Mouse (Mus musculus): ENCODE measurements around the gene Olfr551. TPM values are rescaled to one million over a fixed set of nuclear protein-coding genes. Genes with fewer than 3 reads are reported as not detected.
"Not testable (repeated sequence)": the region's sequence is repeated elsewhere in the genome, so short reads cannot be mapped to it uniquely, and the experiment has no call there.

The Olfr551 gene
- not detected in 2 replicates for polyA plus RNA-seq (2014; fragmentation: Nextera tagmentation; extraction: Ambion mirVana)

- ATAC-seq (ENCODE audit: low read depth), result no peak
- Histone ChIP-seq H3K36me3 (ENCODE audit: control insufficient read depth, insufficient read depth, low read length) (no peaks in the 10 kb centered on the region), H3K4me3 (ENCODE audit: low read depth, low read length) (no peak within 1 kb of the TSS), H3K9ac (replicated peaks; ENCODE audit: low read depth, low read length) (no peak within 1 kb of the TSS), H3K27ac (ENCODE audit: low read depth, low read length) (no peak within 1 kb of the TSS), H3K9me3 (ENCODE audit: control insufficient read depth, low read length) (no peaks in the 10 kb centered on the region), H3K27me3 (ENCODE audit: control insufficient read depth, insufficient read depth, low read length) (no peaks in the 10 kb centered on the region), H3K4me2 (ENCODE audit: low read depth, low read length) (no peak within 1 kb of the TSS), H3K4me1 (ENCODE audit: control insufficient read depth, insufficient read depth, low read length) (no peaks in the 10 kb centered on the region)
- WGBS, result 94% methylated on average over 3 of the region's 3 CpGs
Measured at GRCm38 (mm10) chr7:102591786-102592185, at the start of gene Olfr551. Gene Olfr551, minus strand, starts transcription at chr7:102591886.

GRCm38 (mm10) chr7:102638132-102638531, 46.4 kb upstream of the Olfr551 start, which contains the start of gene Olfr554:
Gene Olfr554, plus strand, starts transcription at chr7:102638432.
- no peak within 1 kb of the TSS for H3K9ac ChIP-seq (replicated peaks; ENCODE audit: low read depth, low read length)
- no peaks in the 10 kb centered on the region for H3K4me1 ChIP-seq (ENCODE audit: control insufficient read depth, insufficient read depth, low read length)
- ATAC-seq (ENCODE audit: low read depth), result no peak
- H3K27ac ChIP-seq (ENCODE audit: low read depth, low read length), result no peak within 1 kb of the TSS
- H3K4me2 ChIP-seq (ENCODE audit: low read depth, low read length), result no peak within 1 kb of the TSS
- 78% methylated on average over 1 of the region's 1 CpGs for WGBS
- no peaks in the 10 kb centered on the region for H3K36me3 ChIP-seq (ENCODE audit: control insufficient read depth, insufficient read depth, low read length)
- no peak within 1 kb of the TSS for H3K4me3 ChIP-seq (ENCODE audit: low read depth, low read length)
- H3K27me3 ChIP-seq (ENCODE audit: control insufficient read depth, insufficient read depth, low read length), result no peaks in the 10 kb centered on the region
- no peaks in the 10 kb centered on the region for H3K9me3 ChIP-seq (ENCODE audit: control insufficient read depth, low read length)

GRCm38 (mm10) chr7:102636665-102637064, 45.0 kb upstream of the Olfr551 start:
- H3K4me2 ChIP-seq (ENCODE audit: low read depth, low read length), result no peak overlapping the region
- WGBS, result 32% methylated on average over 3 of the region's 3 CpGs
- H3K9me3 ChIP-seq (ENCODE audit: control insufficient read depth, low read length), result no peaks in the 10 kb centered on the region
- H3K36me3 ChIP-seq (ENCODE audit: control insufficient read depth, insufficient read depth, low read length), result no peaks in the 10 kb centered on the region
- no peaks in the 10 kb centered on the region for H3K4me1 ChIP-seq (ENCODE audit: control insufficient read depth, insufficient read depth, low read length)
- no peak overlapping the region for H3K27ac ChIP-seq (ENCODE audit: low read depth, low read length)
- no peak overlapping the region for H3K9ac ChIP-seq (replicated peaks; ENCODE audit: low read depth, low read length)
- no peak overlapping the region for H3K4me3 ChIP-seq (ENCODE audit: low read depth, low read length)
- no peak for ATAC-seq (ENCODE audit: low read depth)
- no peaks in the 10 kb centered on the region for H3K27me3 ChIP-seq (ENCODE audit: control insufficient read depth, insufficient read depth, low read length)

- 89% methylated on average over 15 of the region's 19 CpGs for WGBS
- H3K4me2 ChIP-seq (ENCODE audit: low read depth, low read length); H3K36me3 ChIP-seq (ENCODE audit: control insufficient read depth, insufficient read depth, low read length); H3K4me3 ChIP-seq (ENCODE audit: low read depth, low read length); H3K4me1 ChIP-seq (ENCODE audit: control insufficient read depth, insufficient read depth, low read length); H3K27me3 ChIP-seq (ENCODE audit: control insufficient read depth, insufficient read depth, low read length); H3K27ac ChIP-seq (ENCODE audit: low read depth, low read length); H3K9ac ChIP-seq (replicated peaks; ENCODE audit: low read depth, low read length); H3K9me3 ChIP-seq (ENCODE audit: control insufficient read depth, low read length); ATAC-seq (ENCODE audit: low read depth): not testable (repeated sequence)
Measured at GRCm38 (mm10) chr7:102620368-102620767, 28.7 kb upstream of the Olfr551 start.

GRCm38 (mm10) chr7:102619608-102620007, 27.9 kb upstream of the Olfr551 start:
- Histone ChIP-seq H3K27me3 (ENCODE audit: control insufficient read depth, insufficient read depth, low read length) (no peaks in the 10 kb centered on the region), H3K4me1 (ENCODE audit: control insufficient read depth, insufficient read depth, low read length) (no peaks in the 10 kb centered on the region), H3K36me3 (ENCODE audit: control insufficient read depth, insufficient read depth, low read length) (no peaks in the 10 kb centered on the region), H3K4me2 (ENCODE audit: low read depth, low read length) (no peak overlapping the region), H3K4me3 (ENCODE audit: low read depth, low read length) (no peak overlapping the region), H3K27ac (ENCODE audit: low read depth, low read length) (no peak overlapping the region), H3K9ac (replicated peaks; ENCODE audit: low read depth, low read length) (no peak overlapping the region), H3K9me3 (ENCODE audit: control insufficient read depth, low read length) (no peaks in the 10 kb centered on the region)
- ATAC-seq (ENCODE audit: low read depth), result no peak
- 67% methylated on average over 5 of the region's 5 CpGs for WGBS

GRCm38 (mm10) chr7:102618118-102618517, 26.4 kb upstream of the Olfr551 start, which contains the start of gene Olfr553:
Gene Olfr553, minus strand, starts transcription at chr7:102618218.
- H3K9me3 ChIP-seq (ENCODE audit: control insufficient read depth, low read length), result no peaks in the 10 kb centered on the region
- no peak within 1 kb of the TSS for H3K4me3 ChIP-seq (ENCODE audit: low read depth, low read length)
- no peak within 1 kb of the TSS for H3K4me2 ChIP-seq (ENCODE audit: low read depth, low read length)
- no peaks in the 10 kb centered on the region for H3K36me3 ChIP-seq (ENCODE audit: control insufficient read depth, insufficient read depth, low read length)
- no peaks in the 10 kb centered on the region for H3K4me1 ChIP-seq (ENCODE audit: control insufficient read depth, insufficient read depth, low read length)
- no peak within 1 kb of the TSS for H3K9ac ChIP-seq (replicated peaks; ENCODE audit: low read depth, low read length)
- ATAC-seq (ENCODE audit: low read depth), result no peak
- H3K27me3 ChIP-seq (ENCODE audit: control insufficient read depth, insufficient read depth, low read length), result no peaks in the 10 kb centered on the region
- H3K27ac ChIP-seq (ENCODE audit: low read depth, low read length), result no peak within 1 kb of the TSS

- Histone ChIP-seq H3K4me3 (ENCODE audit: low read depth, low read length) (no peak within 1 kb of the TSS), H3K27ac (ENCODE audit: low read depth, low read length) (no peak within 1 kb of the TSS), H3K9ac (replicated peaks; ENCODE audit: low read depth, low read length) (no peak within 1 kb of the TSS), H3K4me1 (ENCODE audit: control insufficient read depth, insufficient read depth, low read length) (no peaks in the 10 kb centered on the region), H3K9me3 (ENCODE audit: control insufficient read depth, low read length) (no peaks in the 10 kb centered on the region), H3K4me2 (ENCODE audit: low read depth, low read length) (no peak within 1 kb of the TSS), H3K36me3 (ENCODE audit: control insufficient read depth, insufficient read depth, low read length) (no peaks in the 10 kb centered on the region), H3K27me3 (ENCODE audit: control insufficient read depth, insufficient read depth, low read length) (no peaks in the 10 kb centered on the region)
- 72% methylated on average over 1 of the region's 1 CpGs for WGBS
- ATAC-seq (ENCODE audit: low read depth), result no peak
Measured at GRCm38 (mm10) chr7:102597378-102598031, 5.8 kb upstream of the Olfr551 start, which contains the start of gene Olfr552. Gene Olfr552, plus strand, starts transcription at chr7:102597770.

GRCm38 (mm10) chr7:102575998-102576397, 15.7 kb downstream of the Olfr551 start:
- H3K36me3 ChIP-seq (ENCODE audit: control insufficient read depth, insufficient read depth, low read length), result no peaks in the 10 kb centered on the region
- no peaks in the 10 kb centered on the region for H3K27me3 ChIP-seq (ENCODE audit: control insufficient read depth, insufficient read depth, low read length)
- H3K27ac ChIP-seq (ENCODE audit: low read depth, low read length), result no peak overlapping the region
- WGBS, result 81% methylated on average over 6 of the region's 6 CpGs
- no peak overlapping the region for H3K9ac ChIP-seq (replicated peaks; ENCODE audit: low read depth, low read length)
- no peaks in the 10 kb centered on the region for H3K9me3 ChIP-seq (ENCODE audit: control insufficient read depth, low read length)
- no peak overlapping the region for H3K4me3 ChIP-seq (ENCODE audit: low read depth, low read length)
- no peak overlapping the region for H3K4me2 ChIP-seq (ENCODE audit: low read depth, low read length)
- no peaks in the 10 kb centered on the region for H3K4me1 ChIP-seq (ENCODE audit: control insufficient read depth, insufficient read depth, low read length)
- no peak for ATAC-seq (ENCODE audit: low read depth)

- Histone ChIP-seq H3K9ac (replicated peaks; ENCODE audit: low read depth, low read length) (no peak overlapping the region), H3K27me3 (ENCODE audit: control insufficient read depth, insufficient read depth, low read length) (no peaks in the 10 kb centered on the region), H3K4me3 (ENCODE audit: low read depth, low read length) (no peak overlapping the region), H3K36me3 (ENCODE audit: control insufficient read depth, insufficient read depth, low read length) (no peaks in the 10 kb centered on the region), H3K9me3 (ENCODE audit: control insufficient read depth, low read length) (no peaks in the 10 kb centered on the region), H3K4me2 (ENCODE audit: low read depth, low read length) (no peak overlapping the region), H3K27ac (ENCODE audit: low read depth, low read length) (no peak overlapping the region), H3K4me1 (ENCODE audit: control insufficient read depth, insufficient read depth, low read length) (no peaks in the 10 kb centered on the region)
- no peak; the same call in 1 of the 2 replicates for ATAC-seq (ENCODE audit: low read depth)
- WGBS, result 71% methylated on average over 3 of the region's 3 CpGs
Measured at GRCm38 (mm10) chr7:102573174-102573830, 18.4 kb downstream of the Olfr551 start.

Data from neural tube, embryonic 14.5 days (tissue).